Comparison of ENCODE assay signal across 13 mouse cellular contexts in genomic region chr6:82043634-82044033, GRCm38 (mm10). TPM values are rescaled to one million over a fixed set of nuclear protein-coding genes. Genes with fewer than 3 reads are reported as not detected.
DNase-seq lines count a peak whose midpoint lies in the region; ATAC-seq and TF ChIP-seq lines count a peak whose summit lies in the region.
"Had no signal": no experiment of that assay in that cellular context is flagged by ENCODE, and none has a peak within 500 bp of the region (broad histone marks: within the 10 kb centered on the region; RNA-seq: fewer than 3 reads in every experiment).

No protein-coding gene starts in this region.

- no peak overlapping the region for H3K27ac ChIP-seq in lung, postnatal 0 days (ENCODE audit: low read length)
- H3K27ac ChIP-seq in intestine, postnatal 0 days (ENCODE audit: low read depth, low read length), result no peak overlapping the region
- H3K27ac ChIP-seq in limb, embryonic 11.5 days (replicated peaks; ENCODE audit: low read depth, low read length), result no peak overlapping the region
- no peak overlapping the region for H3K27ac ChIP-seq in stomach, postnatal 0 days (replicated peaks)
- H3K27ac ChIP-seq in midbrain, embryonic 11.5 days (ENCODE audit: low read depth, low read length), result no peak overlapping the region
- H3K27ac ChIP-seq: hindbrain, embryonic 12.5 days; midbrain, embryonic 12.5 days had no signal

- no peaks in the 10 kb centered on the region for H3K9me3 ChIP-seq in lung, postnatal 0 days (ENCODE audit: low read length)
- H3K9me3 ChIP-seq in intestine, postnatal 0 days (ENCODE audit: control insufficient read depth), result no peaks in the 10 kb centered on the region
- H3K9me3 ChIP-seq in limb, embryonic 11.5 days (ENCODE audit: control insufficient read depth, low read length), result no peaks in the 10 kb centered on the region
- H3K9me3 ChIP-seq in stomach, postnatal 0 days (ENCODE audit: control insufficient read depth, low read length), result no peaks in the 10 kb centered on the region
- no peaks in the 10 kb centered on the region for H3K9me3 ChIP-seq in midbrain, embryonic 11.5 days (ENCODE audit: control insufficient read depth, low read length)
- H3K9me3 ChIP-seq: hindbrain, embryonic 12.5 days; midbrain, embryonic 12.5 days had no signal

- H3K4me2 ChIP-seq in lung, postnatal 0 days (replicated peaks; ENCODE audit: low read depth, low read length), result peak overlapping the region; percentile 94
- peak overlapping the region; percentile 94 for H3K4me2 ChIP-seq in intestine, postnatal 0 days (replicated peaks; ENCODE audit: low read depth)
- peak overlapping the region; percentile 88 for H3K4me2 ChIP-seq in limb, embryonic 11.5 days (ENCODE audit: low read depth, severe bottlenecking)
- H3K4me2 ChIP-seq in stomach, postnatal 0 days (replicated peaks; ENCODE audit: low read depth), result peak overlapping the region; percentile 95
- no peak overlapping the region for H3K4me2 ChIP-seq in midbrain, embryonic 11.5 days

- WGBS in lung, postnatal 0 days, result 38% methylated on average over 4 of the region's 4 CpGs
- WGBS in intestine, postnatal 0 days, result 33% methylated on average over 4 of the region's 4 CpGs
- WGBS in limb, embryonic 11.5 days, result 40% methylated on average over 4 of the region's 4 CpGs
- 54% methylated on average over 4 of the region's 4 CpGs for WGBS in stomach, postnatal 0 days
- WGBS in midbrain, embryonic 11.5 days, result 29% methylated on average over 4 of the region's 4 CpGs

- no peak for TF ChIP-seq CTCF in lung, postnatal 0 days (IDR thresholded peaks at IDR 0.05)
- TF ChIP-seq CTCF in intestine, postnatal 0 days (IDR thresholded peaks at IDR 0.05; ENCODE audit: low read depth), result no peak
- TF ChIP-seq CTCF in stomach, postnatal 0 days (IDR thresholded peaks at IDR 0.05; ENCODE audit: low read depth), result no peak

- no peak overlapping the region for H3K9ac ChIP-seq in lung, postnatal 0 days (replicated peaks; ENCODE audit: low read depth)
- H3K9ac ChIP-seq in intestine, postnatal 0 days (ENCODE audit: low read depth, low read length), result no peak overlapping the region
- H3K9ac ChIP-seq in limb, embryonic 11.5 days (ENCODE audit: low read length), result no peak overlapping the region
- no peak overlapping the region for H3K9ac ChIP-seq in stomach, postnatal 0 days (ENCODE audit: low read length)
- H3K9ac ChIP-seq in midbrain, embryonic 11.5 days (ENCODE audit: low read length), result no peak overlapping the region
- H3K9ac ChIP-seq: hindbrain, embryonic 12.5 days; midbrain, embryonic 12.5 days had no signal

- peaks cover 12% of the 10 kb centered on the region; the same call in 1 of the 2 replicates for H3K4me1 ChIP-seq in lung, postnatal 0 days (ENCODE audit: insufficient read depth, low read depth, low read length)
- 0 out of 2 replicates have a peak, but pooled peaks cover 7% of the 10 kb centered on the region for H3K4me1 ChIP-seq in intestine, postnatal 0 days (replicated peaks; ENCODE audit: control insufficient read depth, insufficient read depth, low read length)
- peaks cover 13% of the 10 kb centered on the region for H3K4me1 ChIP-seq in limb, embryonic 11.5 days (ENCODE audit: control insufficient read depth, insufficient read depth, low read length)
- 0 out of 2 replicates have a peak, but pooled peaks cover 4% of the 10 kb centered on the region for H3K4me1 ChIP-seq in stomach, postnatal 0 days (replicated peaks; ENCODE audit: control insufficient read depth, insufficient read depth)
- peaks cover 13% of the 10 kb centered on the region for H3K4me1 ChIP-seq in midbrain, embryonic 11.5 days (ENCODE audit: control insufficient read depth, insufficient read depth, low read length)

- TF ChIP-seq EP300 in lung, postnatal 0 days (IDR thresholded peaks at IDR 0.05), result no peak
- TF ChIP-seq EP300 in stomach, postnatal 0 days (optimal IDR thresholded peaks at IDR 0.05), result no peak

- no peak for DNase-seq in lung, postnatal 0 days (ENCODE audit: low spot score)
- DNase-seq in lung, postnatal 25 days (ENCODE audit: low spot score), result no peak
- no peak for DNase-seq in limb, embryonic 11.5 days (ENCODE audit: low spot score)
- DNase-seq in stomach, postnatal 0 days (ENCODE audit: low spot score), result no peak
- DNase-seq in right cerebral cortex, postnatal 25 days, result no peak
- no peak for DNase-seq in cerebellum, adult 11-12 months
- no peak for DNase-seq in midbrain, embryonic 11.5 days (ENCODE audit: low spot score, missing footprints)
- DNase-seq: adrenal gland, adult 8-10 months; cerebellum, adult 11 months; thymus, postnatal 4 days had no signal

- no peaks in the 10 kb centered on the region for H3K27me3 ChIP-seq in lung, postnatal 0 days (replicated peaks; ENCODE audit: insufficient read depth, low read length)
- no peaks in the 10 kb centered on the region for H3K27me3 ChIP-seq in intestine, postnatal 0 days (replicated peaks; ENCODE audit: control insufficient read depth, insufficient read depth, low read length)
- H3K27me3 ChIP-seq in limb, embryonic 11.5 days (ENCODE audit: control insufficient read depth, insufficient read depth, low read length), result 0 out of 2 replicates have a peak, but pooled peaks cover 2% of the 10 kb centered on the region
- no peaks in the 10 kb centered on the region for H3K27me3 ChIP-seq in stomach, postnatal 0 days (ENCODE audit: control insufficient read depth, insufficient read depth, low read length)
- peaks cover 51% of the 10 kb centered on the region for H3K27me3 ChIP-seq in midbrain, embryonic 11.5 days (ENCODE audit: control insufficient read depth, insufficient read depth, low read length)

- no peak overlapping the region for H3K4me3 ChIP-seq in lung, postnatal 0 days (ENCODE audit: low read depth, low read length)
- H3K4me3 ChIP-seq in intestine, postnatal 0 days (ENCODE audit: low read depth, low read length), result peak overlapping the region; percentile 65
- no peak overlapping the region for H3K4me3 ChIP-seq in limb, embryonic 11.5 days (ENCODE audit: low read depth, low read length)
- H3K4me3 ChIP-seq in stomach, postnatal 0 days (ENCODE audit: low read depth, low read length), result peak overlapping the region; percentile 64; the same call in 1 of the 2 replicates
- H3K4me3 ChIP-seq in midbrain, embryonic 11.5 days (ENCODE audit: low read depth, low read length), result no peak overlapping the region

- ATAC-seq in lung, postnatal 0 days, result no peak
- no peak for ATAC-seq in intestine, postnatal 0 days
- no peak for ATAC-seq in limb, embryonic 11.5 days (ENCODE audit: insufficient number of reproducible peaks, low FRiP score, low TSS enrichment, low read depth)
- ATAC-seq in stomach, postnatal 0 days (ENCODE audit: low FRiP score, low TSS enrichment), result no peak
- ATAC-seq in midbrain, embryonic 11.5 days (ENCODE audit: low FRiP score), result no peak

- no peaks in the 10 kb centered on the region for H3K36me3 ChIP-seq in lung, postnatal 0 days (ENCODE audit: insufficient read depth, low read length)
- no peaks in the 10 kb centered on the region for H3K36me3 ChIP-seq in intestine, postnatal 0 days (ENCODE audit: control insufficient read depth, insufficient read depth)
- no peaks in the 10 kb centered on the region for H3K36me3 ChIP-seq in limb, embryonic 11.5 days (ENCODE audit: control insufficient read depth, insufficient read depth, low read length)
- H3K36me3 ChIP-seq in stomach, postnatal 0 days (ENCODE audit: control insufficient read depth, insufficient read depth, low read length), result no peaks in the 10 kb centered on the region
- H3K36me3 ChIP-seq in midbrain, embryonic 11.5 days (ENCODE audit: control insufficient read depth, insufficient read depth, low read length), result no peaks in the 10 kb centered on the region
- H3K36me3 ChIP-seq: hindbrain, embryonic 12.5 days; midbrain, embryonic 12.5 days had no signal

RNA-seq across cellular contexts. Expression of gene Eva1a, which starts 2.8 kb away (rescaled TPM):
- polyA plus RNA-seq in lung, postnatal 0 days (2015; fragmentation: Nextera tagmentation; extraction: Ambion mirVana), result 29.5 and 32.0 TPM in 2 replicates
- 18.7 and 20.8 TPM in 2 replicates for polyA plus RNA-seq in intestine, postnatal 0 days (2015; fragmentation: Nextera tagmentation; extraction: Ambion mirVana)
- 16.7 and 19.7 TPM in 2 replicates for polyA plus RNA-seq in limb, embryonic 11.5 days (2014; fragmentation: Nextera tagmentation; extraction: Ambion mirVana)
- polyA plus RNA-seq in stomach, postnatal 0 days (2015; fragmentation: Nextera tagmentation; extraction: Ambion mirVana), result 13.5 and 15.4 TPM in 2 replicates
- polyA plus RNA-seq in midbrain, embryonic 11.5 days (2014; fragmentation: Nextera tagmentation; extraction: Ambion mirVana), result 2.4 and 2.7 TPM in 2 replicates

Comparison
In these comparisons a context has a peak if more than half of its experiments do, and no peak if none do; other contexts are left out.
1. H3K4me3 ChIP-seq: peak in intestine, postnatal 0 days (single experiment) and stomach, postnatal 0 days (single experiment); none in lung, postnatal 0 days (single experiment), limb, embryonic 11.5 days (single experiment) and midbrain, embryonic 11.5 days (single experiment).